Mouse (Mus musculus) erythroblast, embryonic 14.5 days (primary cell): ENCODE measurements around the gene Met.

Experiments used
- GATA1 ChIP-seq: IDR thresholded peaks from 2 replicates; pipeline ENCODE4 v1.6.1; 2012; ENCODE audit warnings: low read length, inconsistent platforms, mixed read lengths
- TAL1 ChIP-seq: IDR thresholded peaks from 3 replicates; pipeline ENCODE4 v1.6.1; 2012; ENCODE audit warnings: low read length, inconsistent platforms, mixed read lengths

- TF ChIP-seq TAL1: no peak
- TF ChIP-seq GATA1: no peak
Observed at GRCm38 (mm10) chr6:17491502-17491901, 27.9 kb downstream of the Met start.
